Mouse (Mus musculus) layer of hippocampus, postnatal 25 days (tissue): Measurements from ENCODE around the gene Olfr1317. TPM values are rescaled to one million over a fixed set of nuclear protein-coding genes. Genes with fewer than 3 reads are reported as not detected.

Experiments used
- DNase-seq, 2 experiments: peaks; one replicate each; pipeline ENCODE4 v3.0.0; 2022; ENCODE audit warnings: mixed read lengths in 2 of 2, low spot score in 1 of 2; ENCODE audit errors: extremely low spot score in 1 of 2
- total RNA-seq, 2 experiments: library from RNA; stranded (reverse); gene quantifications; 2 replicates each; pipeline ENCODE4 v1.2.3; 2021

Olfr1317 gene
- not detected for total RNA-seq

GRCm38 (mm10) chr2:112140029-112140428 is at the start of gene Olfr1317:
Olfr1317 (plus strand) TSS chr2:112140329.
- DNase-seq, result no peak

DNA sequence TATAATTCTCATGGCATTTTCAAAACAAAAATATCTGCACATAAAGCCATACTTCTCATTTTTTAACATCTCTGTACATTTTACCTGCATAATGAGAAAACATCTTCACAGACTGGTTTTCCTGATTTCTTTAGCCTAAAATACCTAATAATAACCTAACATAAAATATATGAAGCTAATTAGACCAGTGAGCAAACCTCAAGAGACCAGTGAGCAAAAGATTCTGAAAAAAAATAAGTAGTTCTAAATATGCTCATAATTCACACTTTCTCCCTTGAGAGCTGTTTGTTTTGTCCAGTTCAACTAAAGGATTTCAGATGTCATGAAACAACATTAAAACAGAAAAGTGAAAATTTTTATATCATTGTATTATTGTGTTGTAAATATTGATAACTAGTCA is 43.4 kb upstream of the Olfr1317 start, which contains the start of gene Olfr1314:
Gene Olfr1314, minus strand, starts transcription at position 101 of the 400 bp plus-strand sequence.
- DNase-seq, result no peak

GRCm38 (mm10) chr2:112115340-112115739 is 24.8 kb upstream of the Olfr1317 start, which contains the start of gene Olfr1315-ps1:
Olfr1315-ps1 (minus strand) TSS chr2:112115440.
- no peak for DNase-seq

DNA sequence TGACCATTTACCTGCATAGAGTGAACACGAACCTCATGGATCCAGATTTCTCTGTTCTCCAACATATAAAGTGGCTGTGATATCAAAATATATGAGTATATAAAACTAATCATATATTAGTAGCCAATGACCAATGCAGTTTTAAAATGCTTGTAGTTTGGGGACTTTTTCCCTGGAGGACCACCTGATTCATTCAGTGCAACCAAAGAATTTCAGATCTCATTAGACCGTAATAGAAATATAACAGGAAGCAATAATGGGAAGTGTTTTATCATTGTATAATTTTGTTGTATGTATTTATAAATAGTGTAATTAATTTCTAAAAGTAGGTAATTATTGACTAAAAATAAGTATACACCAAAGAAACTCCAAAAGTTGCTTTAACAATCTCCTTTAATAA is 5.3 kb upstream of the Olfr1317 start, which contains the start of gene Olfr1316:
Gene Olfr1316, minus strand, starts transcription at position 101 of the 400 bp plus-strand sequence.
- DNase-seq, result no peak

DNA sequence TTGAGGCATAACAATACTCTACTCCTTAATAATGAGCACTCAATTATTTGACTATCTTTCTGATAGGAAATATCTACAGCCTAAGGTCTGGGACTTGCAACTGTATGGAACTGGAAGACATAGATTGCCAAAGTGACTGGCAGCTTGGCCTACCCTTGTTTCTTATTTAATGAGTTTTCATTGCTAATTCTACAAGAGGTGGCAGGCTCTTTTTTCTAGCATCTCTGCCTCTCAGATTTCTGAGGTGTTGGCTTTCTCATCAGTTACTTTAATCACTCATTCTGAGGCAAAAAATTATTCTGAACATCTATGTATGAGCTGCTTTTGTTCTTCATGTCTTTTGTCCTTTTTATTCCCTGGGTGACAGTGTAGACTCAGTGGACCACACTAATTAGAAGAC is 13.8 kb downstream of the Olfr1317 start, which contains the start of gene Olfr1318:
Gene Olfr1318, plus strand, starts transcription at position 301 of the 400 bp plus-strand sequence.
- no peak for DNase-seq

Other genes starting within 250 kb of the Olfr1317 start
- not detected for gene Olfr1306, start 224.1 kb upstream of the Olfr1317 start, total RNA-seq
- gene Olfr1307, start 190.9 kb upstream of the Olfr1317 start, total RNA-seq, result under 1 TPM; 0.02 to 0.05 TPM
- not detected for gene Olfr1308, start 175.4 kb upstream of the Olfr1317 start, total RNA-seq
- not detected for gene Olfr1309, start 150.0 kb upstream of the Olfr1317 start, total RNA-seq
- gene Olfr1310, start 127.6 kb upstream of the Olfr1317 start, total RNA-seq, result not detected
- gene Olfr1311, start 115.9 kb upstream of the Olfr1317 start, total RNA-seq, result not detected
- not detected for gene Olfr1312, start 90.1 kb upstream of the Olfr1317 start, total RNA-seq
- not detected for gene Olfr1313, start 62.5 kb upstream of the Olfr1317 start, total RNA-seq
- not detected for gene Olfr1314, start 43.5 kb upstream of the Olfr1317 start, total RNA-seq
- gene Olfr1315-ps1, start 24.9 kb upstream of the Olfr1317 start, total RNA-seq, result not detected
- gene Olfr1316, start 5.4 kb upstream of the Olfr1317 start, total RNA-seq, result not detected
- not detected for gene Olfr1318, start 13.9 kb downstream of the Olfr1317 start, total RNA-seq
- 10 to 100 TPM; 78.7 to 95.6 TPM for gene Lpcat4, start 99.1 kb downstream of the Olfr1317 start, total RNA-seq
- not detected for gene Nutm1, start 119.0 kb downstream of the Olfr1317 start, total RNA-seq
- 10 to 100 TPM; 53.6 to 59.6 TPM for gene Nop10, start 121.6 kb downstream of the Olfr1317 start, total RNA-seq
- gene Slc12a6, start 125.5 kb downstream of the Olfr1317 start, total RNA-seq, result 100 to 1,000 TPM in 1 of 2 experiments, 10 to 100 TPM in 1; 94.4 to 109 TPM
- 1 to 10 TPM in 1 of 2 experiments, under 1 TPM in 1; 0.54 to 5.3 TPM for gene Gm21985, start 126.0 kb downstream of the Olfr1317 start, total RNA-seq
- 100 to 1,000 TPM; 141 to 144 TPM for gene Emc4, start 227.7 kb downstream of the Olfr1317 start, total RNA-seq
- 10 to 100 TPM; 10.4 to 12.5 TPM for gene Katnbl1, start 238.9 kb downstream of the Olfr1317 start, total RNA-seq